Mouse (Mus musculus) bone marrow macrophage, adult 2 months (primary cell): ENCODE results near the gene Pias4.

Source experiments
- CTCF ChIP-seq: IDR thresholded peaks from 2 replicates; pipeline ENCODE4 v1.5.1; 2012; ENCODE audit warnings: low read depth, mild to moderate bottlenecking, low read length, moderate library complexity
- POLR2A ChIP-seq: IDR thresholded peaks from 2 replicates; pipeline ENCODE4 v1.6.1; 2012; ENCODE audit warnings: mild to moderate bottlenecking, low read depth, low read length, borderline replicate concordance

DNA sequence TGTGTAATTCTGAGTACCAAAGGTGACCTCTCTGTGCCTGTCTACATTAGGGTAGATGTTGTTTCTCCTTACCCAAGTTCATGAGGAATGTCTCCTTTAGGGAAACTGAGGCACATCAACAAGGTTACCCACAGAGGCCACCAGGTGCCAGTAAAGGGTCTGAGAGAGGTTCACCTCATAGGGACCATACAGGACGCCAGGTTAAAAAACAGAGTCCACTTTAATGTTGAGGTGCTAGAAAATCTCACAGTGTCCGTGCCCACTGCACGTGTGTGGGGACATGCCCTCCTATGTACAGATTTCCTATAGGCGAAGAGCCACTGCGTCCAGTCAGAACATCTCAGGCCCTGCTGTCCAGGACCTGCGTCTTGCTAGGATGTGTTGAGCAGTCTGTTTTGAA lies 31.3 kb upstream of the Pias4 start:
- no peak for TF ChIP-seq CTCF
- TF ChIP-seq POLR2A, result no peak
